Mouse (Mus musculus): ENCODE measurements at regions not wholly inside any gene's neighbourhood (a gene's known extent, or its start where the extent isn't known, plus 50 kb on each side); places are given as distances from the start of the nearest gene placed in this dataset.

- no peak for TF ChIP-seq GABPA (IDR thresholded peaks at IDR 0.05; ENCODE audit: insufficient replicate concordance, low read depth, low read length)
- TF ChIP-seq MYC (IDR thresholded peaks at IDR 0.05; ENCODE audit: low read depth, low read length): no peak
- no peak for TF ChIP-seq TCF12 (IDR thresholded peaks at IDR 0.05; ENCODE audit: low read depth, low read length)
- no peak for TF ChIP-seq ZKSCAN1 (IDR thresholded peaks at IDR 0.05; ENCODE audit: borderline replicate concordance, low read depth, low read length)
- no peak for TF ChIP-seq MXI1 (IDR thresholded peaks at IDR 0.05; ENCODE audit: low read depth, low read length)
- TF ChIP-seq ZNF384 (IDR thresholded peaks at IDR 0.05; ENCODE audit: low read depth, low read length): no peak
- no peak for TF ChIP-seq JUND (conservative IDR thresholded peaks at IDR 0.05; ENCODE audit: low read depth, low read length)
- Histone ChIP-seq H3K4me2 (ENCODE audit: insufficient read depth, low read depth, poor library complexity, severe bottlenecking) (no peak overlapping the region), H3K9ac (ENCODE audit: insufficient read depth, low read depth) (no peak overlapping the region), H3K36me3 (replicated peaks in 1 of 2; ENCODE audit: control insufficient read depth in 1 of 2, insufficient read depth in 1 of 2, low read length in 1 of 2) (no peaks in the 10 kb centered on the region), H3K4me1 (ENCODE audit: control insufficient read depth in 1 of 2, insufficient read depth in 2 of 2) (peaks cover 0 to 6% of the 10 kb centered on the region in 2 experiments; a peak in 2 of 4 replicates), H3K9me3 (replicated peaks; ENCODE audit: low read length) (no peaks in the 10 kb centered on the region), H3K4me3 (replicated peaks in 1 of 3; ENCODE audit: low read depth in 2 of 3, low read length in 2 of 3, poor library complexity in 1 of 3) (no peak overlapping the region), H3K27me3 (replicated peaks) (peaks cover 4% of the 10 kb centered on the region), H3K79me2 (replicated peaks; ENCODE audit: control insufficient read depth, extremely low read depth, insufficient read depth, poor library complexity, severe bottlenecking) (no peaks in the 10 kb centered on the region), H3K27ac (ENCODE audit: insufficient read depth, low read depth) (no peak overlapping the region)
- in situ Hi-C loops (cut with MboI; ENCODE audit: low pct_ligation_motif_present, low pct_unique_long_range_greater_than_20kb, low sequenced_read_pairs): no loop called here
- dilution Hi-C loops (cut with MboI; ENCODE audit: extremely low pct_ligation_motif_present, extremely low pct_unique_long_range_greater_than_20kb, low sequenced_read_pairs): no loop called here
- no peak for DNase-seq (ENCODE audit: extremely low read depth)
Observed at GRCm38 (mm10) chr16:23735722-23736121, 155.0 kb downstream of the Sst start.

GRCm38 (mm10) chr16:23726562-23726961 lies 164.2 kb downstream of the Sst start:
- H3K4me3 ChIP-seq (replicated peaks in 1 of 3; ENCODE audit: low read depth in 2 of 3, low read length in 2 of 3, poor library complexity in 1 of 3): no peak overlapping the region
- dilution Hi-C loops (cut with MboI; ENCODE audit: extremely low pct_ligation_motif_present, extremely low pct_unique_long_range_greater_than_20kb, low sequenced_read_pairs) (no loop called here), in situ Hi-C loops (cut with MboI; ENCODE audit: low pct_ligation_motif_present, low pct_unique_long_range_greater_than_20kb, low sequenced_read_pairs) (no loop called here)
- no peaks in the 10 kb centered on the region for H3K79me2 ChIP-seq (replicated peaks; ENCODE audit: control insufficient read depth, extremely low read depth, insufficient read depth, poor library complexity, severe bottlenecking)
- no peak overlapping the region for H3K9ac ChIP-seq (ENCODE audit: insufficient read depth, low read depth)
- no peak overlapping the region for H3K27ac ChIP-seq (ENCODE audit: insufficient read depth, low read depth)
- H3K27me3 ChIP-seq (replicated peaks): no peaks in the 10 kb centered on the region
- DNase-seq (ENCODE audit: extremely low read depth): no peak
- no peaks in the 10 kb centered on the region for H3K36me3 ChIP-seq (replicated peaks in 1 of 2; ENCODE audit: control insufficient read depth in 1 of 2, insufficient read depth in 1 of 2, low read length in 1 of 2)
- TF ChIP-seq ZKSCAN1 (IDR thresholded peaks at IDR 0.05; ENCODE audit: borderline replicate concordance, low read depth, low read length) (no peak), MEF2A (IDR thresholded peaks at IDR 0.05; ENCODE audit: borderline replicate concordance, low read depth, low read length) (no peak), ZC3H11A (IDR thresholded peaks at IDR 0.05; ENCODE audit: low read depth, low read length) (no peak), EP300 (IDR thresholded peaks at IDR 0.05; ENCODE audit: low read length) (no peak), PAX5 (IDR thresholded peaks at IDR 0.05; ENCODE audit: low read length) (no peak), USF2 (conservative IDR thresholded peaks at IDR 0.05; ENCODE audit: low read depth, low read length) (no peak), CTCF (conservative IDR thresholded peaks at IDR 0.05 in 1 of 2, IDR thresholded peaks at IDR 0.05 in 1 of 2; ENCODE audit: low read depth in 2 of 2, low read length in 2 of 2) (no peak)
- H3K4me1 ChIP-seq (ENCODE audit: control insufficient read depth in 1 of 2, insufficient read depth in 2 of 2): no peaks in the 10 kb centered on the region
- no peak overlapping the region for H3K4me2 ChIP-seq (ENCODE audit: insufficient read depth, low read depth, poor library complexity, severe bottlenecking)
- H3K9me3 ChIP-seq (replicated peaks; ENCODE audit: low read length): no peaks in the 10 kb centered on the region

- H3K4me3 ChIP-seq (replicated peaks in 1 of 3; ENCODE audit: low read depth in 2 of 3, low read length in 2 of 3, poor library complexity in 1 of 3): no peak overlapping the region
- dilution Hi-C loops (cut with MboI; ENCODE audit: extremely low pct_ligation_motif_present, extremely low pct_unique_long_range_greater_than_20kb, low sequenced_read_pairs): no loop called here
- no peak for DNase-seq (ENCODE audit: extremely low read depth)
- no peaks in the 10 kb centered on the region for H3K36me3 ChIP-seq (replicated peaks in 1 of 2; ENCODE audit: control insufficient read depth in 1 of 2, insufficient read depth in 1 of 2, low read length in 1 of 2)
- no peak for TF ChIP-seq BHLHE40 (IDR thresholded peaks at IDR 0.05; ENCODE audit: low read depth, low read length)
- TF ChIP-seq E2F4 (IDR thresholded peaks at IDR 0.05; ENCODE audit: insufficient replicate concordance, low read depth, low read length): no peak
- TF ChIP-seq POLR2AphosphoS2 (IDR thresholded peaks at IDR 0.05; ENCODE audit: low read depth, low read length): no peak
- no peak for TF ChIP-seq MEF2A (IDR thresholded peaks at IDR 0.05; ENCODE audit: borderline replicate concordance, low read depth, low read length)
- TF ChIP-seq RAD21 (IDR thresholded peaks at IDR 0.05; ENCODE audit: low read depth, low read length): no peak
- TF ChIP-seq ZKSCAN1 (IDR thresholded peaks at IDR 0.05; ENCODE audit: borderline replicate concordance, low read depth, low read length): no peak
- in situ Hi-C loops (cut with MboI; ENCODE audit: low pct_ligation_motif_present, low pct_unique_long_range_greater_than_20kb, low sequenced_read_pairs): no loop called here
- H3K9ac ChIP-seq (ENCODE audit: insufficient read depth, low read depth): no peak overlapping the region
- peaks cover 2% of the 10 kb centered on the region for H3K27me3 ChIP-seq (replicated peaks)
- H3K9me3 ChIP-seq (replicated peaks; ENCODE audit: low read length): peaks cover 13% of the 10 kb centered on the region
- H3K4me1 ChIP-seq (ENCODE audit: control insufficient read depth in 1 of 2, insufficient read depth in 2 of 2): no peaks in the 10 kb centered on the region
- H3K79me2 ChIP-seq (replicated peaks; ENCODE audit: control insufficient read depth, extremely low read depth, insufficient read depth, poor library complexity, severe bottlenecking): no peaks in the 10 kb centered on the region
- no peak overlapping the region for H3K4me2 ChIP-seq (ENCODE audit: insufficient read depth, low read depth, poor library complexity, severe bottlenecking)
- H3K27ac ChIP-seq (ENCODE audit: insufficient read depth, low read depth): no peak overlapping the region
Observed at GRCm38 (mm10) chr16:23721745-23722144, 169.0 kb downstream of the Sst start.
